Comparison of ENCODE assay signal across 9 mouse cellular contexts in the genomic region with DNA sequence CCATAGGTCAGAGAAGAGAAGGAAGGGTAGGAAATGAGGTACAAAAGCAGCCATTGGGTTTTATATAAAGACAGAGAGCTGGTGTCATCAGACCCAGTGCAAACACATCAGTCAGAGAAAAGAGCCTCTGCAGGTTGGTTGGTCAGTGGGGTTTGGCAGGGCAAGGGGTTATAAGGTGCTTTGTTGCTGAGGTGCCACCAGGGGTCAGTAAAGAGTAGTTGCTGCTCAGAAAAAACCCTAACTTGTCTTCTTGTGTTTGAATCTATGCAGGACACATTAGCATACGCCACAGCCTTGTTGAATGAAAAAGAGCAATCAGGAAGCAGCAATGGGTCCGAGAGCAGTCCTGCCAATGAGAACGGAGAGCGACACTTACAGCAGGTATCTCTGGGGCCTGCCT. TPM values are rescaled to one million over a fixed set of nuclear protein-coding genes. Genes with fewer than 3 reads are reported as not detected.
DNase-seq lines count a peak whose midpoint lies in the region; ATAC-seq and TF ChIP-seq lines count a peak whose summit lies in the region.
"Had no signal": no experiment of that assay in that cellular context is flagged by ENCODE, and none has a peak within 500 bp of the region (broad histone marks: within the 10 kb centered on the region; RNA-seq: fewer than 3 reads in every experiment).

No protein-coding gene starts in this region.

- TF ChIP-seq CTCF in CH12.LX (conservative IDR thresholded peaks at IDR 0.05 in 1 of 2, IDR thresholded peaks at IDR 0.05 in 1 of 2; ENCODE audit: low read depth in 2 of 2, low read length in 2 of 2), result peak; percentile 75 to 91
- peak; percentile 44; the same call in 1 of the 2 replicates for TF ChIP-seq CTCF in bone marrow macrophage, adult 2 months (IDR thresholded peaks at IDR 0.05; ENCODE audit: low read depth, low read length)

- H3K27ac ChIP-seq in CH12.LX (ENCODE audit: insufficient read depth, low read depth), result no peak overlapping the region
- no peak overlapping the region for H3K27ac ChIP-seq in bone marrow macrophage, adult 2 months (ENCODE audit: insufficient read depth, low read depth, low read length)

- no peaks in the 10 kb centered on the region for H3K27me3 ChIP-seq in CH12.LX (replicated peaks)

- TF ChIP-seq POLR2A in CH12.LX (IDR thresholded peaks at IDR 0.05; ENCODE audit: low read depth, low read length), result no peak
- no peak for TF ChIP-seq POLR2A in bone marrow macrophage, adult 2 months (IDR thresholded peaks at IDR 0.05; ENCODE audit: borderline replicate concordance, low read depth, low read length)

- peaks cover 48 to 88% of the 10 kb centered on the region in 2 experiments for H3K36me3 ChIP-seq in CH12.LX (replicated peaks in 1 of 2; ENCODE audit: control insufficient read depth in 1 of 2, insufficient read depth in 1 of 2, low read length in 1 of 2)

- peak; percentile 49 to 53; a peak in 1 of 4 replicates for ATAC-seq in hematopoietic stem cell, adult 5-6 weeks (replicated peaks in 1 of 2; ENCODE audit: insufficient read depth in 1 of 2, low FRiP score in 2 of 2, low TSS enrichment in 1 of 2, low read depth in 1 of 2, poor library complexity in 2 of 2, severe bottlenecking in 2 of 2)
- ATAC-seq in monocyte, adult 5-6 weeks (replicated peaks; ENCODE audit: insufficient number of reproducible peaks, low FRiP score, low TSS enrichment, poor library complexity, severe bottlenecking), result no peak; the same call in 1 of the 2 replicates

- in situ Hi-C loops in CH12.LX (cut with MboI; ENCODE audit: low pct_ligation_motif_present, low pct_unique_long_range_greater_than_20kb, low sequenced_read_pairs), result no loop called here

- DNase-seq in kidney, postnatal 14 days, result peak; percentile 15
- no peak for DNase-seq in kidney, postnatal 25 days
- peak; percentile 61 for DNase-seq in CH12.LX (ENCODE audit: extremely low read depth)
- no peak for DNase-seq in gastrocnemius, postnatal 10 days
- DNase-seq in adrenal gland, postnatal 25 days, result no peak

- dilution Hi-C loops in CH12.LX (cut with MboI; ENCODE audit: extremely low pct_ligation_motif_present, extremely low pct_unique_long_range_greater_than_20kb, low sequenced_read_pairs), result no loop called here

- no peaks in the 10 kb centered on the region for H3K4me1 ChIP-seq in CH12.LX (ENCODE audit: control insufficient read depth in 1 of 2, insufficient read depth in 2 of 2)
- no peaks in the 10 kb centered on the region for H3K4me1 ChIP-seq in bone marrow macrophage, adult 2 months (ENCODE audit: control insufficient read depth, insufficient read depth, low read length)

- TF ChIP-seq RAD21 in CH12.LX (IDR thresholded peaks at IDR 0.05; ENCODE audit: low read depth, low read length), result peak; percentile 42

- no peak overlapping the region for H3K9ac ChIP-seq in CH12.LX (ENCODE audit: insufficient read depth, low read depth)

- no peaks in the 10 kb centered on the region for H3K9me3 ChIP-seq in CH12.LX (replicated peaks; ENCODE audit: low read length)

- no peak overlapping the region for H3K4me3 ChIP-seq in CH12.LX (replicated peaks in 1 of 3; ENCODE audit: low read depth in 2 of 3, low read length in 2 of 3, poor library complexity in 1 of 3)
- H3K4me3 ChIP-seq in bone marrow macrophage, adult 2 months (ENCODE audit: insufficient read depth, low read length), result no peak overlapping the region

- no peak for TF ChIP-seq EP300 in CH12.LX (IDR thresholded peaks at IDR 0.05; ENCODE audit: low read length)

- no peaks in the 10 kb centered on the region for H3K79me2 ChIP-seq in CH12.LX (replicated peaks; ENCODE audit: control insufficient read depth, extremely low read depth, insufficient read depth, poor library complexity, severe bottlenecking)

- H3K4me2 ChIP-seq in CH12.LX (ENCODE audit: insufficient read depth, low read depth, poor library complexity, severe bottlenecking), result no peak overlapping the region

TF ChIP-seq in CH12.LX, 34 proteins besides CTCF, POLR2A, EP300 and RAD21:
- TF ChIP-seq SMC3 (IDR thresholded peaks at IDR 0.05; ENCODE audit: low read depth, low read length) (peak; percentile 47), PAX5 (IDR thresholded peaks at IDR 0.05; ENCODE audit: low read length) (no peak), MAZ (IDR thresholded peaks at IDR 0.05; ENCODE audit: low read depth, low read length) (no peak), BHLHE40 (IDR thresholded peaks at IDR 0.05; ENCODE audit: low read depth, low read length) (no peak), ELF1 (IDR thresholded peaks at IDR 0.05; ENCODE audit: low read depth, low read length) (no peak), MEF2A (IDR thresholded peaks at IDR 0.05; ENCODE audit: borderline replicate concordance, low read depth, low read length) (no peak), IRF4 (IDR thresholded peaks at IDR 0.05; ENCODE audit: low read depth, low read length) (no peak), ETS1 (conservative IDR thresholded peaks at IDR 0.05; ENCODE audit: low read depth, low read length) (no peak), USF1 (IDR thresholded peaks at IDR 0.05; ENCODE audit: low read depth, low read length) (no peak), RCOR1 (conservative IDR thresholded peaks at IDR 0.05; ENCODE audit: low read depth, low read length) (no peak), ZNF384 (IDR thresholded peaks at IDR 0.05; ENCODE audit: low read depth, low read length) (0 out of 2 replicates have a peak, but pooled peaks have one; percentile 37), JUN (IDR thresholded peaks at IDR 0.05; ENCODE audit: insufficient read depth, low read depth, low read length) (no peak), HCFC1 (IDR thresholded peaks at IDR 0.05; ENCODE audit: low read depth, low read length) (no peak), TBP (conservative IDR thresholded peaks at IDR 0.05; ENCODE audit: low read depth, low read length) (no peak)

RNA-seq across cellular contexts. Expression of gene Pcsk9, which starts 27.7 kb away (rescaled TPM):
- total RNA-seq in CH12.LX (2012; rRNA removed) (not detected in 2 replicates), CH12.LX (2014; rRNA removed) (not detected in 2 replicates)
- not detected in 2 replicates for polyA plus RNA-seq in CH12.LX (2012; ENCODE audit: insufficient read length, low read depth)
- polyA plus RNA-seq in bone marrow macrophage, adult 2 months (2012; ENCODE audit: insufficient read depth, insufficient read length, missing spikeins), result not detected in 2 replicates
- 0.15 TPM in 1 of 2 replicates, not detected in the other for total RNA-seq in hematopoietic stem cell, adult 5-6 weeks (2017)
- total RNA-seq in monocyte, adult 5-6 weeks (2017), result not detected in 3 replicates
- under 1 TPM in 1 of 2 experiments, not detected in 1; 0.12 TPM for total RNA-seq in gastrocnemius, postnatal 10 days (2021)
- total RNA-seq in adrenal gland, postnatal 25 days (2021), result 0.21 TPM in 1 of 2 replicates, not detected in the other

RNA-seq across cellular contexts. Expression of gene Bsnd, which starts 55.6 kb away (rescaled TPM):
- total RNA-seq in CH12.LX (2012; rRNA removed) (0.50 and 0.59 TPM in 2 replicates), CH12.LX (2014; rRNA removed) (1.8 TPM in 2 replicates)
- 2.9 and 3.0 TPM in 2 replicates for polyA plus RNA-seq in CH12.LX (2012; ENCODE audit: insufficient read length, low read depth)
- polyA plus RNA-seq in bone marrow macrophage, adult 2 months (2012; ENCODE audit: insufficient read depth, insufficient read length, missing spikeins), result not detected in 2 replicates
- total RNA-seq in hematopoietic stem cell, adult 5-6 weeks (2017), result not detected in 2 replicates
- total RNA-seq in monocyte, adult 5-6 weeks (2017), result not detected in 3 replicates
- total RNA-seq in gastrocnemius, postnatal 10 days (2021), result under 1 TPM; 0.12 to 0.36 TPM
- not detected in 2 replicates for total RNA-seq in adrenal gland, postnatal 25 days (2021)
- polyA plus RNA-seq: neural tube, embryonic 14.5 days had no signal

Comparison
In these comparisons a context has a peak if more than half of its experiments do, and no peak if none do; other contexts are left out.
1. DNase-seq: peak in kidney, postnatal 14 days (single experiment) and CH12.LX (single experiment); none in kidney, postnatal 25 days (0 of 2), gastrocnemius, postnatal 10 days (single experiment) and adrenal gland, postnatal 25 days (single experiment).